Mouse (Mus musculus) liver, embryonic 15.5 days (tissue): Measurements from ENCODE around the gene Mib2. TPM values are rescaled to one million over a fixed set of nuclear protein-coding genes. Genes with fewer than 3 reads are reported as not detected.

Source experiments
- ATAC-seq: fragments of 200-750 bp; cut with Nextera tagmentation; 2 replicates; pipeline ENCODE4 v1.8.0; 2017; ENCODE audit warnings: moderate number of reproducible peaks, mild to moderate bottlenecking, moderate library complexity; ENCODE audit not compliant: insufficient read depth
- H3K27ac ChIP-seq: fragments of 300-500 bp; sonication (generic); replicated peaks from 2 replicates; pipeline ENCODE4 v1.5.1; 2015; ENCODE audit warnings: mild to moderate bottlenecking, inconsistent platforms
- H3K27me3 ChIP-seq: fragments of 300-500 bp; sonication (generic); 2 replicates; pipeline ENCODE4 v1.6.1; 2015; ENCODE audit warnings: mild to moderate bottlenecking, inconsistent platforms
- H3K36me3 ChIP-seq: fragments of 300-500 bp; sonication (generic); replicated peaks from 2 replicates; pipeline ENCODE4 v1.6.1; 2015; ENCODE audit warnings: moderate library complexity, mild to moderate bottlenecking, inconsistent platforms
- H3K4me1 ChIP-seq: fragments of 300-500 bp; sonication (generic); replicated peaks from 2 replicates; pipeline ENCODE4 v1.6.1; 2015; ENCODE audit warnings: inconsistent platforms
- H3K4me2 ChIP-seq: fragments of 300-500 bp; sonication (generic); 2 replicates; pipeline ENCODE4 v1.6.1; 2015; ENCODE audit warnings: moderate library complexity, mild to moderate bottlenecking, inconsistent platforms
- H3K4me3 ChIP-seq: fragments of 300-500 bp; sonication (generic); replicated peaks from 2 replicates; pipeline ENCODE4 v1.5.1; 2015; ENCODE audit warnings: mild to moderate bottlenecking, inconsistent platforms
- H3K9ac ChIP-seq: fragments of 300-500 bp; sonication (generic); 2 replicates; pipeline ENCODE4 v1.6.1; 2015; ENCODE audit warnings: moderate library complexity, mild to moderate bottlenecking, inconsistent platforms
- H3K9me3 ChIP-seq: fragments of 300-500 bp; sonication (generic); replicated peaks from 2 replicates; pipeline ENCODE4 v1.6.1; 2016; ENCODE audit warnings: inconsistent platforms
- WGBS: fragments of 180-500 bp; shearing (Covaris S2); methylation state at CpG from one replicate; pipeline ENCODE4 v1.1.7; 2015; ENCODE audit warnings: mixed read lengths; ENCODE audit not compliant: insufficient replicate concordance; 5-methylcytosine and 5-hydroxymethylcytosine counted together
- polyA plus RNA-seq: library from polyadenylated mRNA; unstranded; fragments of >200 nt; fragmentation: Nextera tagmentation; extraction: Ambion mirVana; gene quantifications from 2 replicates; pipeline ENCODE4 v1.2.1, GENCODE M21; 2015

Gene Mib2
- 3.8 and 5.2 TPM in 2 replicates for polyA plus RNA-seq

- Histone ChIP-seq H3K36me3 (no peaks in the 10 kb centered on the region), H3K4me3 (peak within 1 kb of the TSS; percentile 74), H3K4me2 (peak within 1 kb of the TSS; percentile 93), H3K9ac (peak within 1 kb of the TSS; percentile 71), H3K9me3 (no peaks in the 10 kb centered on the region), H3K4me1 (peaks cover 15% of the 10 kb centered on the region), H3K27me3 (no peaks in the 10 kb centered on the region), H3K27ac (peak within 1 kb of the TSS; percentile 48)
- under 1% methylated on average over 73 of the region's 73 CpGs for WGBS
- ATAC-seq = peak; percentile 98
Measured at GRCm38 (mm10) chr4:155668689-155669597, at the start of gene Mib2. Gene Mib2 (minus strand): TSS chr4:155669198.

DNA sequence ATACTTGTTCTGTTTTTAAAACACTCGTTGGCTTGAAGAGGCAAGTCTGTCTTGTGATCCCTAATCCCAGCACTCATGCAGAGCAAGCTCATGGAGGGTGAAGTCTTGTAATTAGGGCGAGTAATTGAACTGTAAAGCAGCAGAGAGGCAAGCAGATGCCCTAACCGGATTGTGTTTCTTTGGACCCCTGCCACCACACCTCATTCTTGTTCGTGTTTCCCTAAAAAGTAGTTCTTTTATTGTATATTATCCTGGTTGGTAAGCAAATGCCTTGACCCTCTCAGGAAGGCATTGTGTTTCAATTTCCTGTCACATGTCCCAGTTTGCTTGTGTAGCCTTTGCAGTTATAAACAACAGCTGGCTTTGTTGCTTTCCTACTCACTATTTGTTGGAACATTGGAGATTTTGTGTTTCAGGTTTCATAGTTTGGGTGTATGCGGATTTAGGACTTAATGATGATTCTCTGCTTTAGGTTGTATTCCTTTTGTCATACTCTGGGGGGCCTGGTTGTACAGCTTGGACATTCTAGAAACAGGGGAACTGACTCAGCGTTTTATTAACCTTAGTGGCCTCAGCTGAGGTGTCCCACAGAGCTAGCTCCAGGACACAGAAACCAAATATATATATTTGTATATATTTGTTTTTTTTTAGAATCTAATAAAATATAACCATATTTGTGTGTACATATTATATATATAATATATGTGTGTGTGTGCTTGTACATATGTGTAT, 41.7 kb upstream of the Mib2 start:
- H3K27me3 ChIP-seq = no peaks in the 10 kb centered on the region
- no peak for ATAC-seq
- H3K4me2 ChIP-seq = no peak overlapping the region
- H3K9me3 ChIP-seq = no peaks in the 10 kb centered on the region
- no peak overlapping the region for H3K4me3 ChIP-seq
- H3K27ac ChIP-seq = 0 out of 2 replicates have a peak overlapping the region, but pooled peaks have one; percentile 24
- no peak overlapping the region for H3K9ac ChIP-seq
- H3K4me1 ChIP-seq = peaks cover 45% of the 10 kb centered on the region
- 35% methylated on average over 6 of the region's 6 CpGs for WGBS
- H3K36me3 ChIP-seq = peaks cover 24% of the 10 kb centered on the region

DNA sequence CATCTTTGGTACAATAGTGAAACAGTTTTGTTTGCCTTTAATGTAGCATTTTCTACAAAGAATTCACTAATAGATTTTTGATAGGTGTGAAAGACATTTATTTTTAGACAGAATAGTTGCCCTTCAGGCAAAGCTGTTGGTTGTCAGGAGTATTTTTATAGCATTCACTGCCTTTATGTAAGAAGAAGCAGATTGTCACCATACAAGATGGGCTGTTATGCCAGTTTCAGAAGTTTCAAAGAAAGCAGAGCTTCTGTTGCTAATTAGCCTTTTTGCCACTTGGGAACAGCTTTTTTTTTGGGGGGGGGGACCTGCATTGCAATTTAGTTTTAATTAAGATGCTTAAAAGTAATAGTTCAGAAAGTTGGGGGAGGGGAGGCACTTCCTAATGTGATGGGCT, 40.0 kb upstream of the Mib2 start:
- H3K4me2 ChIP-seq = no peak overlapping the region
- no peaks in the 10 kb centered on the region for H3K27me3 ChIP-seq
- no peak overlapping the region for H3K9ac ChIP-seq
- H3K36me3 ChIP-seq = peaks cover 7% of the 10 kb centered on the region; the same call in 1 of the 2 replicates
- H3K27ac ChIP-seq = 0 out of 2 replicates have a peak overlapping the region, but pooled peaks have one; percentile 14
- H3K4me1 ChIP-seq = peaks cover 50% of the 10 kb centered on the region
- H3K9me3 ChIP-seq = no peaks in the 10 kb centered on the region
- no peak overlapping the region for H3K4me3 ChIP-seq
- no peak for ATAC-seq

- no peak overlapping the region for H3K4me2 ChIP-seq
- no peak for ATAC-seq
- no peaks in the 10 kb centered on the region for H3K27me3 ChIP-seq
- peaks cover 6% of the 10 kb centered on the region; the same call in 1 of the 2 replicates for H3K36me3 ChIP-seq
- 57% methylated on average over 2 of the region's 2 CpGs for WGBS
- H3K4me3 ChIP-seq = no peak overlapping the region
- H3K9me3 ChIP-seq = no peaks in the 10 kb centered on the region
- no peak overlapping the region for H3K9ac ChIP-seq
- H3K27ac ChIP-seq = no peak overlapping the region
- peaks cover 53% of the 10 kb centered on the region for H3K4me1 ChIP-seq
Measured at GRCm38 (mm10) chr4:155708582-155708981, 39.6 kb upstream of the Mib2 start.

DNA sequence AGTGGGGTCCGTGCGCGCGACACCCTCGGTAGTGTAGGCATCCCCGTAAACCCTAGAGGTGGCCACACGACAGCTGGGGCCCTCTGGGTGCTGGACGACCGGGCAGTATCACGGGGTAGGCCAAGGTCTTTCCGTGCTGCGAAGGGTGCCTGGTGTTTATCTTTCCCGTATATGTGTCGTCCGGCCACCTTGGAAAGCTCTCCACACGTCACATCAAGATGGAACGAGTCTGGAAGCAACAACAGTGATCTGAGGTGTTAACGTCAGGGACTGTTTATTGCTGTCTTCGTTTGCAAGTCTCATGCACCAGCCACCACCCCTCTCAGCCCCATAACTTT, 36.6 kb upstream of the Mib2 start:
- peak overlapping the region; percentile 92 for H3K27ac ChIP-seq
- H3K9me3 ChIP-seq = no peaks in the 10 kb centered on the region
- peak overlapping the region; percentile 90 for H3K4me3 ChIP-seq
- WGBS = under 1% methylated on average over 19 of the region's 19 CpGs
- peak overlapping the region; percentile 92 for H3K9ac ChIP-seq
- no peaks in the 10 kb centered on the region for H3K27me3 ChIP-seq
- no peak for ATAC-seq
- H3K36me3 ChIP-seq = no peaks in the 10 kb centered on the region
- H3K4me1 ChIP-seq = peaks cover 52% of the 10 kb centered on the region
- H3K4me2 ChIP-seq = peak overlapping the region; percentile 85

- Histone ChIP-seq H3K4me1 (peaks cover 46% of the 10 kb centered on the region), H3K36me3 (no peaks in the 10 kb centered on the region), H3K27me3 (no peaks in the 10 kb centered on the region), H3K9me3 (no peaks in the 10 kb centered on the region), H3K4me3 (peak within 1 kb of the TSS; percentile 90), H3K4me2 (peak within 1 kb of the TSS; percentile 85), H3K27ac (peak within 1 kb of the TSS; percentile 92), H3K9ac (peak within 1 kb of the TSS; percentile 92)
- peak; percentile 93 for ATAC-seq
- under 1% methylated on average over 83 of the region's 83 CpGs for WGBS
Measured at GRCm38 (mm10) chr4:155704721-155705591, 36.0 kb upstream of the Mib2 start, which contains the start of gene Ssu72. Gene Ssu72 (plus strand): TSS chr4:155704800.

DNA sequence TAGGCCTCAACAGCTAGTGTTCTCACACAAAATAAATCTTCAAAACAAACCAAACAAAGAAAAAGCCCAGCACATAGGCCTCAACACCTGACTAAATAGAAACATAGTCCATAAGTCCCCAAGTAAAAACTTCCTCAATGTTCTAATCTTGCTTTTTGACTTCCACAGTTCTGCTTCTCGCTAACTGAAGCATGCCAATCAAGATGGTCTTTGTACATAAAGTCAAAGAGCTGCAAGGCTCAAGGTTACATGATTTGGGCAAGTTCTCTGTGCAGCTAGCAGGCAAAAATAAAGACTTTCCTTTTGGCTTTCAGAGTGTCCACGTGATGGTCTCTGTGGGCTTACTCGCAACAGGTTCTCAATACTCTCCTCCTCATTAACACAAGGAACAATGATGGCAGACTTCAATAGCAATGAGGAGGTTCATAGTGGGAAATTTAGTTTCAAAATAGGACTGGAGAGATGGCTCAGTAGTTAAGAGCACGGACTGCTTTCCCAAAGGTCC, 34.5 kb upstream of the Mib2 start:
- peaks cover 33% of the 10 kb centered on the region for H3K4me1 ChIP-seq
- no peak overlapping the region for H3K4me3 ChIP-seq
- no peak overlapping the region for H3K9ac ChIP-seq
- 0 out of 2 replicates have a peak, but pooled peaks cover 4% of the 10 kb centered on the region for H3K27me3 ChIP-seq
- peak overlapping the region; percentile 85; the same call in 1 of the 2 replicates for H3K4me2 ChIP-seq
- ATAC-seq = no peak
- H3K27ac ChIP-seq = no peak overlapping the region
- H3K9me3 ChIP-seq = no peaks in the 10 kb centered on the region
- H3K36me3 ChIP-seq = no peaks in the 10 kb centered on the region
- 86% methylated on average over 4 of the region's 4 CpGs for WGBS

GRCm38 (mm10) chr4:155700425-155700824, 31.4 kb upstream of the Mib2 start:
- peaks cover 10% of the 10 kb centered on the region for H3K4me1 ChIP-seq
- peaks cover 25% of the 10 kb centered on the region for H3K27me3 ChIP-seq
- no peak overlapping the region for H3K4me3 ChIP-seq
- H3K9ac ChIP-seq = no peak overlapping the region
- ATAC-seq = no peak
- H3K9me3 ChIP-seq = no peaks in the 10 kb centered on the region
- no peak overlapping the region for H3K4me2 ChIP-seq
- no peaks in the 10 kb centered on the region for H3K36me3 ChIP-seq
- no peak overlapping the region for H3K27ac ChIP-seq

GRCm38 (mm10) chr4:155696261-155697255, 27.6 kb upstream of the Mib2 start:
- H3K27me3 ChIP-seq = peaks cover 59% of the 10 kb centered on the region
- H3K4me1 ChIP-seq = peaks cover 15% of the 10 kb centered on the region
- H3K4me3 ChIP-seq = no peak overlapping the region
- H3K9ac ChIP-seq = no peak overlapping the region
- no peak for ATAC-seq
- 54% methylated on average over 16 of the region's 16 CpGs for WGBS
- no peak overlapping the region for H3K4me2 ChIP-seq
- H3K9me3 ChIP-seq = no peaks in the 10 kb centered on the region
- H3K27ac ChIP-seq = no peak overlapping the region
- H3K36me3 ChIP-seq = no peaks in the 10 kb centered on the region
